Mouse (Mus musculus): Measurements from ENCODE around the gene Stk32b.

- TF ChIP-seq CTCF (IDR thresholded peaks at IDR 0.05; ENCODE audit: insufficient read depth, low read length) (no peak), POLR2A (IDR thresholded peaks at IDR 0.05; ENCODE audit: borderline replicate concordance, extremely low read depth, low read depth, low read length) (no peak)
Measured at GRCm38 (mm10) chr5:37525363-37525762, 191.6 kb downstream of the Stk32b start.
